In genomic region chr4:152072121-152072601, GRCm38 (mm10) we compare ENCODE assay signal across 8 mouse cellular contexts. TPM values are rescaled to one million over a fixed set of nuclear protein-coding genes. Genes with fewer than 3 reads are reported as not detected.
A peak's percentile ranks its signal among the peaks of the same experiment; 100 is the strongest.
DNase-seq lines count a peak whose midpoint lies in the region; ATAC-seq and TF ChIP-seq lines count a peak whose summit lies in the region.

Gene Plekhg5 (plus strand): TSS chr4:152072498.

- 0 out of 2 replicates have a peak within 1 kb of the TSS, but pooled peaks have one; percentile 17 for H3K27ac ChIP-seq in heart, embryonic 10.5 days
- no peak within 1 kb of the TSS for H3K27ac ChIP-seq in liver, postnatal 0 days (ENCODE audit: low read depth)

- no peak within 1 kb of the TSS for H3K4me2 ChIP-seq in liver, postnatal 0 days (ENCODE audit: low read depth, low read length)

- no peaks in the 10 kb centered on the region for H3K9me3 ChIP-seq in heart, embryonic 10.5 days
- no peaks in the 10 kb centered on the region for H3K9me3 ChIP-seq in liver, postnatal 0 days (ENCODE audit: low read length)

- no peak within 1 kb of the TSS for H3K9ac ChIP-seq in liver, postnatal 0 days (replicated peaks)

- no peaks in the 10 kb centered on the region for H3K36me3 ChIP-seq in heart, embryonic 10.5 days
- H3K36me3 ChIP-seq in liver, postnatal 0 days (replicated peaks; ENCODE audit: insufficient read depth, low read length) = no peaks in the 10 kb centered on the region

- peak; percentile 60 for DNase-seq in ovary, adult 18-20 months (ENCODE audit: low spot score)
- no peak for DNase-seq in ovary, postnatal 10 days (ENCODE audit: low spot score)
- peak; percentile 72 to 76 for DNase-seq in adrenal gland, postnatal 36 days
- no peak for DNase-seq in heart, embryonic 10.5 days (ENCODE audit: low spot score)
- DNase-seq in large intestine, adult 2 months (ENCODE audit: low read depth, low spot score) = no peak
- peak; percentile 78 for DNase-seq in lung, postnatal 25 days (ENCODE audit: low spot score)
- DNase-seq in liver, postnatal 0 days = no peak
- DNase-seq in spleen, postnatal 36 days (ENCODE audit: low spot score in 2 of 2) = no peak

- H3K4me1 ChIP-seq in heart, embryonic 10.5 days = peaks cover 38% of the 10 kb centered on the region
- H3K4me1 ChIP-seq in liver, postnatal 0 days (ENCODE audit: insufficient read depth) = no peaks in the 10 kb centered on the region

- 63% methylated on average over 10 of the region's 10 CpGs for WGBS in heart, embryonic 10.5 days
- 38% methylated on average over 10 of the region's 10 CpGs for WGBS in large intestine, adult 2 months
- 19% methylated on average over 10 of the region's 10 CpGs for WGBS in liver, postnatal 0 days (ENCODE audit: insufficient replicate concordance)

- H3K27me3 ChIP-seq in heart, embryonic 10.5 days (ENCODE audit: insufficient read depth, poor library complexity, severe bottlenecking) = no peaks in the 10 kb centered on the region; the same call in 1 of the 2 replicates
- H3K27me3 ChIP-seq in liver, postnatal 0 days (ENCODE audit: insufficient read depth, low read length) = no peaks in the 10 kb centered on the region

- no peak within 1 kb of the TSS for H3K4me3 ChIP-seq in heart, embryonic 10.5 days
- no peak within 1 kb of the TSS for H3K4me3 ChIP-seq in liver, postnatal 0 days (ENCODE audit: low read depth, low read length)

- ATAC-seq in liver, postnatal 0 days = no peak

- no peak for TF ChIP-seq CTCF in liver, postnatal 0 days (IDR thresholded peaks at IDR 0.05; ENCODE audit: low read depth)

- no peak for TF ChIP-seq EP300 in liver, postnatal 0 days (IDR thresholded peaks at IDR 0.05; ENCODE audit: low read depth)

RNA-seq across cellular contexts. Expression of gene Plekhg5, which starts in this region (rescaled TPM):
- 10 to 100 TPM; 10.0 to 13.5 TPM for total RNA-seq in adrenal gland, postnatal 36 days (2021)
- polyA plus RNA-seq in heart, embryonic 10.5 days (2016; fragmentation: Nextera tagmentation; extraction: Ambion mirVana) = 10.1 and 10.2 TPM in 2 replicates
- polyA plus RNA-seq in large intestine, adult 2 months (2012; rRNA removed) = 12.7 and 17.0 TPM in 2 replicates
- 1.8 and 2.1 TPM in 2 replicates for polyA plus RNA-seq in liver, postnatal 0 days (2015; fragmentation: Nextera tagmentation; extraction: Ambion mirVana)

Comparison
In these comparisons a context has a peak if more than half of its experiments do, and no peak if none do; other contexts are left out.
1. DNase-seq: peak in ovary, adult 18-20 months (single experiment), adrenal gland, postnatal 36 days (2 of 2) and lung, postnatal 25 days (single experiment); none in ovary, postnatal 10 days (single experiment), heart, embryonic 10.5 days (single experiment), large intestine, adult 2 months (single experiment), liver, postnatal 0 days (single experiment) and spleen, postnatal 36 days (0 of 2).